Mouse (Mus musculus): Measurements from ENCODE around the gene Lpar1.

- no peak for TF ChIP-seq CTCF (conservative IDR thresholded peaks at IDR 0.05; ENCODE audit: insufficient read depth, insufficient read length, low read depth, low read length)
- no peak for TF ChIP-seq POLR2A (IDR thresholded peaks at IDR 0.05; ENCODE audit: low read depth, low read length)
Observed at GRCm38 (mm10) chr4:58530706-58531105, 23.0 kb downstream of the Lpar1 start.

All from kidney, adult 2 months (tissue).